In genomic region chr10:20119504-20120425, GRCm38 (mm10) we compare ENCODE assay signal across 13 mouse cellular contexts. TPM values are rescaled to one million over a fixed set of nuclear protein-coding genes. Genes with fewer than 3 reads are reported as not detected.
DNase-seq lines count a peak whose midpoint lies in the region; ATAC-seq and TF ChIP-seq lines count a peak whose summit lies in the region.
"Had no signal": no experiment of that assay in that cellular context is flagged by ENCODE, and none has a peak within 500 bp of the region (broad histone marks: within the 10 kb centered on the region; RNA-seq: fewer than 3 reads in every experiment).

No protein-coding gene starts in this region.

- H3K4me2 ChIP-seq in heart, postnatal 0 days (ENCODE audit: low read depth, low read length), result no peak overlapping the region
- H3K4me2 ChIP-seq: embryonic facial prominence, embryonic 15.5 days; heart, embryonic 12.5 days; liver, embryonic 12.5 days; neural tube, embryonic 15.5 days had no signal

- no peaks in the 10 kb centered on the region for H3K4me1 ChIP-seq in heart, postnatal 0 days (ENCODE audit: control insufficient read depth, insufficient read depth)
- H3K4me1 ChIP-seq: embryonic facial prominence, embryonic 15.5 days; heart, embryonic 12.5 days had no signal

- H3K9me3 ChIP-seq in heart, postnatal 0 days (replicated peaks; ENCODE audit: control insufficient read depth, low read length), result no peaks in the 10 kb centered on the region
- H3K9me3 ChIP-seq: embryonic facial prominence, embryonic 15.5 days; heart, embryonic 12.5 days; liver, embryonic 12.5 days; neural tube, embryonic 15.5 days had no signal

- no peak for TF ChIP-seq CTCF in heart, postnatal 0 days (IDR thresholded peaks at IDR 0.05; ENCODE audit: low read depth)
- no peak for TF ChIP-seq CTCF in brain, embryonic 14.5 days (IDR thresholded peaks at IDR 0.05; ENCODE audit: borderline replicate concordance, extremely low read depth, insufficient read depth, insufficient read length)

- peak overlapping the region; percentile 5; the same call in 1 of the 2 replicates for H3K27ac ChIP-seq in heart, postnatal 0 days (ENCODE audit: low read depth)
- H3K27ac ChIP-seq: embryonic facial prominence, embryonic 15.5 days; liver, embryonic 12.5 days; neural tube, embryonic 15.5 days had no signal

- WGBS in heart, postnatal 0 days, result 89% methylated on average over 15 of the region's 15 CpGs

- H3K9ac ChIP-seq in heart, postnatal 0 days (replicated peaks; ENCODE audit: low read depth, low read length), result no peak overlapping the region
- H3K9ac ChIP-seq: embryonic facial prominence, embryonic 15.5 days; heart, embryonic 12.5 days; liver, embryonic 12.5 days; neural tube, embryonic 15.5 days had no signal

- intact Hi-C loops in gastrocnemius, postnatal 14 days (cut with DNase I; ENCODE audit: low total_unique reads), result no loop called here

- no peak for TF ChIP-seq POLR2A in brain, embryonic 14.5 days (IDR thresholded peaks at IDR 0.05; ENCODE audit: borderline replicate concordance, extremely low read depth, insufficient read depth, insufficient read length, poor library complexity, severe bottlenecking)

- no peaks in the 10 kb centered on the region for H3K27me3 ChIP-seq in heart, postnatal 0 days (ENCODE audit: control insufficient read depth, insufficient read depth, low read length)
- H3K27me3 ChIP-seq: embryonic facial prominence, embryonic 15.5 days; heart, embryonic 12.5 days; liver, embryonic 12.5 days; neural tube, embryonic 15.5 days had no signal

- ATAC-seq in heart, postnatal 0 days (ENCODE audit: insufficient read depth, low read depth), result no peak
- ATAC-seq: liver, embryonic 12.5 days had no signal

- H3K4me3 ChIP-seq in heart, postnatal 0 days (ENCODE audit: low read depth, low read length), result no peak overlapping the region
- H3K4me3 ChIP-seq: embryonic facial prominence, embryonic 15.5 days; heart, embryonic 12.5 days; liver, embryonic 12.5 days; neural tube, embryonic 15.5 days had no signal

- no peak for DNase-seq in heart, postnatal 0 days (ENCODE audit: low spot score)
- no peak for DNase-seq in heart, adult 18-20 months
- DNase-seq in lung, postnatal 36 days, result peak; percentile 55
- DNase-seq in lung, postnatal 10 days, result no peak
- peak; percentile 34 for DNase-seq in brain, embryonic 14.5 days (ENCODE audit: low read depth)
- peak; percentile 68 to 84 for DNase-seq in thymus, postnatal 36 days
- no peak for DNase-seq in urinary bladder, postnatal 14 days (ENCODE audit: low spot score)
- no peak for DNase-seq in gastrocnemius, postnatal 14 days
- DNase-seq: cerebellum, postnatal 25 days had no signal

- no peak for TF ChIP-seq EP300 in heart, postnatal 0 days (IDR thresholded peaks at IDR 0.05; ENCODE audit: low read depth)

- H3K36me3 ChIP-seq in heart, postnatal 0 days (replicated peaks; ENCODE audit: control insufficient read depth, insufficient read depth, low read length), result peaks cover 27% of the 10 kb centered on the region; the same call in 1 of the 2 replicates
- H3K36me3 ChIP-seq: embryonic facial prominence, embryonic 15.5 days; neural tube, embryonic 15.5 days had no signal

RNA-seq across cellular contexts. Expression of gene Map7, which starts 28.5 kb away (rescaled TPM):
- 5.9 and 22.5 TPM in 2 replicates for total RNA-seq in heart, postnatal 0 days (2014; rRNA removed; ENCODE audit: low replicate concordance)
- polyA plus RNA-seq in heart, postnatal 0 days (2015; fragmentation: Nextera tagmentation; extraction: Ambion mirVana), result 7.0 and 7.5 TPM in 2 replicates
- 10 to 100 TPM; 11.2 to 20.6 TPM for total RNA-seq in heart, adult 18-20 months (2021)
- 3.2 and 6.7 TPM in 2 replicates for polyA plus RNA-seq in brain, embryonic 14.5 days (2012; rRNA removed)
- 1 to 10 TPM; 1.4 to 2.4 TPM for total RNA-seq in gastrocnemius, postnatal 14 days (2021)

Comparison
In these comparisons a context has a peak if more than half of its experiments do, and no peak if none do; other contexts are left out.
1. DNase-seq: peak in lung, postnatal 36 days (single experiment), brain, embryonic 14.5 days (single experiment) and thymus, postnatal 36 days (2 of 2); none in heart, postnatal 0 days (single experiment), heart, adult 18-20 months (0 of 2), lung, postnatal 10 days (single experiment), urinary bladder, postnatal 14 days (single experiment) and gastrocnemius, postnatal 14 days (single experiment).